Mouse (Mus musculus) testis, adult 2 months (tissue): ENCODE results near the gene Nrxn1.

Source experiments
- CTCF ChIP-seq: fragments of 200-500 bp; IDR thresholded peaks from 2 replicates; pipeline ENCODE4 v1.5.1; 2012; ENCODE audit warnings: low read depth, mild to moderate bottlenecking, inconsistent platforms, low read length, moderate library complexity; ENCODE audit not compliant: control insufficient read depth, insufficient read depth, insufficient replicate concordance
- POLR2A ChIP-seq: fragments of 200-500 bp; IDR thresholded peaks from 2 replicates; pipeline ENCODE4 v1.6.1; 2012; ENCODE audit warnings: low read depth, mild to moderate bottlenecking, inconsistent platforms, low read length, moderate library complexity; ENCODE audit not compliant: control insufficient read depth

- no peak for TF ChIP-seq CTCF
- no peak for TF ChIP-seq POLR2A
These were observed 67.7 kb downstream of the Nrxn1 start for GRCm38 (mm10) chr17:91025061-91025623.
